Mouse (Mus musculus) lung, embryonic 16.5 days (tissue): ENCODE data around the gene Clec12a. TPM values are rescaled to one million over a fixed set of nuclear protein-coding genes. Genes with fewer than 3 reads are reported as not detected.

Experiments used
- ATAC-seq: fragments of 200-750 bp; cut with Nextera tagmentation; 2 replicates; pipeline ENCODE4 v1.8.0; 2017; ENCODE audit warnings: low read depth, mild to moderate bottlenecking, moderate library complexity
- H3K27ac ChIP-seq: fragments of 300-500 bp; sonication (generic); 2 replicates; pipeline ENCODE4 v1.5.1; 2014; ENCODE audit warnings: mild to moderate bottlenecking, control low read depth, low read length
- H3K27me3 ChIP-seq: fragments of 300-500 bp; sonication (generic); 2 replicates; pipeline ENCODE4 v1.6.1; 2014; ENCODE audit warnings: low read depth, low read length, mixed read lengths; ENCODE audit not compliant: control insufficient read depth, insufficient read depth
- H3K36me3 ChIP-seq: fragments of 300-500 bp; sonication (generic); 2 replicates; pipeline ENCODE4 v1.6.1; 2014; ENCODE audit warnings: low read length; ENCODE audit not compliant: control insufficient read depth, insufficient read depth
- H3K4me1 ChIP-seq: fragments of 300-500 bp; sonication (generic); replicated peaks from 2 replicates; pipeline ENCODE4 v1.6.1; 2014; ENCODE audit warnings: low read length, mixed read lengths; ENCODE audit not compliant: control insufficient read depth, insufficient read depth
- H3K4me2 ChIP-seq: fragments of 300-500 bp; sonication (generic); 2 replicates; pipeline ENCODE4 v1.6.1; 2014; ENCODE audit warnings: low read depth, low read length, control low read depth
- H3K4me3 ChIP-seq: fragments of 300-500 bp; sonication (generic); 2 replicates; pipeline ENCODE4 v1.5.1; 2014; ENCODE audit warnings: mild to moderate bottlenecking, low read length, control low read depth
- H3K9ac ChIP-seq: fragments of 300-500 bp; sonication (generic); 2 replicates; pipeline ENCODE4 v1.6.1; 2014; ENCODE audit warnings: low read length, control low read depth
- H3K9me3 ChIP-seq: fragments of 300-500 bp; sonication (generic); 2 replicates; pipeline ENCODE4 v1.6.1; 2016; ENCODE audit warnings: low read length; ENCODE audit not compliant: control insufficient read depth
- WGBS: fragments of 180-500 bp; shearing (Covaris S2); extraction: QIAGEN DNeasy Blood & Tissue Kit; methylation state at CpG from one replicate; pipeline ENCODE4 v1.1.7; 2014; 5-methylcytosine and 5-hydroxymethylcytosine counted together
- polyA plus RNA-seq: library from polyadenylated mRNA; unstranded; fragments of >200 nt; fragmentation: Nextera tagmentation; extraction: Ambion mirVana; gene quantifications from 2 replicates; pipeline ENCODE4 v1.2.1, GENCODE M21; 2015

Gene Clec12a
- polyA plus RNA-seq, 1 experiment from 2014 or later, result 3.3 TPM

- Histone ChIP-seq H3K36me3 (no peaks in the 10 kb centered on the region), H3K4me2 (no peak overlapping the region), H3K4me1 (no peaks in the 10 kb centered on the region), H3K9me3 (no peaks in the 10 kb centered on the region), H3K4me3 (no peak overlapping the region), H3K9ac (no peak overlapping the region), H3K27ac (no peak overlapping the region), H3K27me3 (no peaks in the 10 kb centered on the region)
- 15% methylated on average over 2 of the region's 2 CpGs for WGBS
- no peak for ATAC-seq
Measured at GRCm38 (mm10) chr6:129393087-129393720, 50.7 kb downstream of the Clec12a start.

- Histone ChIP-seq H3K4me1 (no peaks in the 10 kb centered on the region), H3K9ac (no peak overlapping the region), H3K36me3 (no peaks in the 10 kb centered on the region), H3K27ac (no peak overlapping the region), H3K9me3 (no peaks in the 10 kb centered on the region), H3K4me3 (no peak overlapping the region), H3K27me3 (no peaks in the 10 kb centered on the region), H3K4me2 (no peak overlapping the region)
- 0 out of 2 replicates have a peak, but pooled peaks have one; percentile 45 for ATAC-seq
- WGBS, result 59% methylated on average over 6 of the region's 6 CpGs
Measured at GRCm38 (mm10) chr6:129393732-129394131, 51.2 kb downstream of the Clec12a start.

DNA sequence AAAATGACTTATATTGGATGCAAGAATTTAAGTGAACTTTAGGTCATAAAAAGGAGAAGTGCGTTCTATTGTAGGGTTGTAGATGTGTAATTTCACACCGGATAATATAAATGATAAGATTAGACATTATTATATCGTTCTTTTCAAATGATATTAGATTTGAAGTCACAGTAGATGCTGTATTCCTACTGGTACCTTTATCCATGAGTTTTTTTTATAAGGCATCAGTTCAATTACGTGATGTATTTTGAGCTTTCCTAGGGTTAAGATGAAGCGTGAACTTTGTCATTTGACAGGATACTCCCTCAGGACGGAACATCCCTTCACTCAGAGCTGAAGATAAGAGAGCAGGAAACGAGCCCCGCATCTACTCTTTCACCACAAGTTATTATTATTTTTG, 54.5 kb downstream of the Clec12a start, which contains the start of gene Clec1b:
TSS of gene Clec1b (plus strand) at position 301 of the 400 bp plus-strand sequence.
- no peak for ATAC-seq
- Histone ChIP-seq H3K4me2 (no peak within 1 kb of the TSS), H3K4me1 (no peaks in the 10 kb centered on the region; the same call in 1 of the 2 replicates), H3K9me3 (no peaks in the 10 kb centered on the region), H3K4me3 (no peak within 1 kb of the TSS), H3K36me3 (no peaks in the 10 kb centered on the region), H3K9ac (no peak within 1 kb of the TSS), H3K27ac (no peak within 1 kb of the TSS), H3K27me3 (no peaks in the 10 kb centered on the region)
- 70% methylated on average over 8 of the region's 8 CpGs for WGBS

- Histone ChIP-seq H3K9me3 (no peaks in the 10 kb centered on the region), H3K27me3 (no peaks in the 10 kb centered on the region), H3K36me3 (no peaks in the 10 kb centered on the region), H3K4me3 (no peak overlapping the region), H3K9ac (no peak overlapping the region), H3K4me2 (no peak overlapping the region), H3K4me1 (no peaks in the 10 kb centered on the region; the same call in 1 of the 2 replicates), H3K27ac (no peak overlapping the region)
- 30% methylated on average over 6 of the region's 6 CpGs for WGBS
- peak; percentile 54 for ATAC-seq
Measured at GRCm38 (mm10) chr6:129399945-129400344, 57.5 kb downstream of the Clec12a start.

DNA sequence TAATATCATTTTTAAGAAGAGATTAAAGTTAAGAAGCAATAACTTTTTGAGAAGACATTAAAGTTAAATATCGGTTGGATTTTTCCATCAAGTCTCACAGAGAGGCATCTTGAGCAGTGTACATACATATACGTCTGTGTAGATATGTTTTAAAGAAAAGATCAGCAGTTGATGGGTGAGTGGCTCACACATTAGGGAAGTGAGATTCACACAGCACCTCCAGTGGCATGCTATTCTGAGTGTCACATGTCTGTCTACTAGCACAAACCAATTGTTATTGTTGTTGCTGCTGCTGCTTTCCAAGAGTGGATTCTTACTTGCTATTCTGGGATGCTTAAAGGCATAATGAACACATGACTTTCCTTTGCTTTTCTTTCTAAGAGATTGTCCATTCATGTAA, 59.9 kb downstream of the Clec12a start:
- no peak overlapping the region for H3K9ac ChIP-seq
- H3K27me3 ChIP-seq, result no peaks in the 10 kb centered on the region
- H3K9me3 ChIP-seq, result no peaks in the 10 kb centered on the region
- H3K4me1 ChIP-seq, result peaks cover 2% of the 10 kb centered on the region; the same call in 1 of the 2 replicates
- H3K36me3 ChIP-seq, result no peaks in the 10 kb centered on the region
- no peak overlapping the region for H3K27ac ChIP-seq
- ATAC-seq, result no peak
- H3K4me3 ChIP-seq, result no peak overlapping the region
- 84% methylated on average over 2 of the region's 2 CpGs for WGBS
- H3K4me2 ChIP-seq, result no peak overlapping the region

- H3K9me3 ChIP-seq, result no peaks in the 10 kb centered on the region
- no peak overlapping the region for H3K9ac ChIP-seq
- H3K4me3 ChIP-seq, result no peak overlapping the region
- H3K27me3 ChIP-seq, result no peaks in the 10 kb centered on the region
- 84% methylated on average over 6 of the region's 6 CpGs for WGBS
- H3K36me3 ChIP-seq, result no peaks in the 10 kb centered on the region
- no peak overlapping the region for H3K27ac ChIP-seq
- H3K4me1 ChIP-seq, result peaks cover 2% of the 10 kb centered on the region; the same call in 1 of the 2 replicates
- no peak overlapping the region for H3K4me2 ChIP-seq
- no peak for ATAC-seq
Measured at GRCm38 (mm10) chr6:129403391-129403790, 60.9 kb downstream of the Clec12a start.

- Histone ChIP-seq H3K4me2 (no peak overlapping the region), H3K4me1 (peaks cover 2% of the 10 kb centered on the region; the same call in 1 of the 2 replicates), H3K9ac (no peak overlapping the region), H3K9me3 (no peaks in the 10 kb centered on the region), H3K4me3 (no peak overlapping the region), H3K27me3 (no peaks in the 10 kb centered on the region), H3K27ac (no peak overlapping the region), H3K36me3 (no peaks in the 10 kb centered on the region)
- no peak for ATAC-seq
Measured at GRCm38 (mm10) chr6:129405999-129406398, 63.5 kb downstream of the Clec12a start.

- no peak overlapping the region for H3K4me3 ChIP-seq
- WGBS, result 34% methylated on average over 2 of the region's 2 CpGs
- H3K4me2 ChIP-seq, result no peak overlapping the region
- H3K27me3 ChIP-seq, result no peaks in the 10 kb centered on the region
- H3K4me1 ChIP-seq, result peaks cover 2% of the 10 kb centered on the region; the same call in 1 of the 2 replicates
- H3K36me3 ChIP-seq, result no peaks in the 10 kb centered on the region
- no peak overlapping the region for H3K9ac ChIP-seq
- H3K27ac ChIP-seq, result no peak overlapping the region
- H3K9me3 ChIP-seq, result no peaks in the 10 kb centered on the region
- ATAC-seq, result no peak
Measured at GRCm38 (mm10) chr6:129407324-129407723, 64.8 kb downstream of the Clec12a start.

DNA sequence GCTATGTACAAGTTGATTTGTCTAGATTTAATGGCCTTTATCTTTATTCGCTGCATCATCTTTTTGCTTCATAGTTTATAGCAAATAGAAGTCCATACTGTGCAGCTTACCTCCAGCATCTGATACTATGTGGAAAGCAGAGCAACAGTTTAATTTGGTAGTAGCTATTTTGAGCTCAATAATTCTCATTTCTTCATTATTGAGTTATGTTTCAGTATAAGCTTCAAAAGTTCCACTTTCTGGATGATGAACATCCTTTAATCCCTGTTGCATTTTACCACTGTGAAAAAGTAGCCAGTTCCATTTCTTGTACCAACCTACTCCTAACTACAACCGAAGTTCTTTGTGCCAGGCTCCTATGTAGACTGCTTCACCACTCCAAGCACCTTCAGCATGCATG, 66.1 kb downstream of the Clec12a start, which contains the start of gene Clec9a:
TSS of gene Clec9a (plus strand) at position 301 of the 400 bp plus-strand sequence.
- H3K4me2 ChIP-seq, result no peak within 1 kb of the TSS
- 80% methylated on average over 2 of the region's 2 CpGs for WGBS
- no peaks in the 10 kb centered on the region for H3K27me3 ChIP-seq
- no peak for ATAC-seq
- no peaks in the 10 kb centered on the region for H3K36me3 ChIP-seq
- H3K9ac ChIP-seq, result no peak within 1 kb of the TSS
- peaks cover 2% of the 10 kb centered on the region; the same call in 1 of the 2 replicates for H3K4me1 ChIP-seq
- no peak within 1 kb of the TSS for H3K4me3 ChIP-seq
- H3K9me3 ChIP-seq, result no peaks in the 10 kb centered on the region
- no peak within 1 kb of the TSS for H3K27ac ChIP-seq
